Mouse (Mus musculus) left cerebral cortex, postnatal 4 days (tissue): ENCODE data around the gene Etl4. TPM values are rescaled to one million over a fixed set of nuclear protein-coding genes. Genes with fewer than 3 reads are reported as not detected.
A peak's percentile ranks its signal among the peaks of the same experiment; 100 is the strongest.

Source experiments
- DNase-seq: peaks from one replicate; pipeline ENCODE4 v3.0.0-alpha.2; 2022
- intact Hi-C: fragments of 180-260 bp; cut with DNase I; formaldehyde crosslinking; loops from one replicate; pipeline ENCODE4 v1.15.1; 2025
- total RNA-seq, 2 experiments: library from RNA; stranded (reverse); gene quantifications; 2 replicates each; pipeline ENCODE4 v1.2.3; 2021

Gene Etl4
- total RNA-seq, 2 experiments from 2014 or later = 36.7 to 44.8 TPM

- intact Hi-C loops = no loop called here
- no peak for DNase-seq
Measured at GRCm38 (mm10) chr2:20516270-20516865, 606.8 kb downstream of the Etl4 start.

GRCm38 (mm10) chr2:20517853-20518252 lies 608.3 kb downstream of the Etl4 start:
- intact Hi-C loops = no loop called here
- no peak for DNase-seq

DNA sequence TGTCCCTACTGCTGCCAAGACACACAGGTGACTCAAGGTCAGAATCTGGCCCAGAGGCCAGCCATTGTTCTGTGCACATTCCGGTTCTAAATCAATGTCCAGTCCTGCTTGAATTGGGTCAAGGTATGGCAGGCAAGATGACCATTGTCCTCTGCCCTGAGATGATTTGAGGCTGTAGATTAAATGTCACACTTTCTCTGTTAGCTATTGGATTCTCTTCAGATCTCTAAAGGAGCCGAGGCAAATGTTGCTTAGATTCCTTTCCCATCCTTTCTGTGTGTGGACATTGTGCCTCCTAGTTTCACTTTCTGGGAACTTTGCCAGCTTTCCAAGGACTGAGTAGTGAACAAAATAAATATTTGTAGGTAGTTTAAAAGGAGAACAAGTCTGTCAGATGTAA lies 608.9 kb downstream of the Etl4 start:
- intact Hi-C loops = no loop called here
- no peak for DNase-seq

DNA sequence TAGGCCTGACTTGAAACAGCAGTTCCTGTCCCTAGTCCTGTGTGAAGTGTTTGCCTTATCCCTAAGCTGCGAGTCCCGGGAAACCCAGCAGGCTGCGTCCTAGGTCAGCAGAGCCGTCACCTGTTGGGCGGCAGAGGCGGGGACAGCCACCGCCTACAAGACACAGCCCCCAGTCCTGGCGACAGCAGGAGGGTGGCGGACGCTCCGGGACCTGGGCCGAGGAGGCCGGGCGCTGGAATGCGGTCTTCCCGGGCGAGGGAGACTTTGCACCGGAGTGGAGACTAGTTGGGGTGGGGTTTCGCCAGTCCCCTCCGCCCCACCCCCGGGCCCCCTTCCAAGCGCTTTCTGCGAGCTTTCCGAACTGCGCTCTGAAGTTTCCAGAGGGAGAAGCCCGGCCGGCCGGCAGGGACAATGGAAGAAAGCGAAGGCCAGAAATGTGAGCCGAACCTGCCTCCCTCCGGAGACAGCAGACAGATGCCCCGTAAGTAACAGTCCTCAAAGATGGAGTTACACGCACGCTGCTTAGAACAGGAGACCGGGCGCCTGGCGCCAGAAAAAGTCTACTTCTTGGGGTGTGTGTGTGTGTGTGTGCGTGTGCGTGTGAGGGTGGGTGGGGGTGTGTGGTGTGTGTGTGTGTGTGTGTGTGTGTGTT lies 610.0 kb downstream of the Etl4 start:
- DNase-seq = peak; percentile 49
- intact Hi-C loops = loop anchor here (10.0 kb wide), 1 partner anchor 155 kb away; no protein-coding TSS in a partner anchor

DNA sequence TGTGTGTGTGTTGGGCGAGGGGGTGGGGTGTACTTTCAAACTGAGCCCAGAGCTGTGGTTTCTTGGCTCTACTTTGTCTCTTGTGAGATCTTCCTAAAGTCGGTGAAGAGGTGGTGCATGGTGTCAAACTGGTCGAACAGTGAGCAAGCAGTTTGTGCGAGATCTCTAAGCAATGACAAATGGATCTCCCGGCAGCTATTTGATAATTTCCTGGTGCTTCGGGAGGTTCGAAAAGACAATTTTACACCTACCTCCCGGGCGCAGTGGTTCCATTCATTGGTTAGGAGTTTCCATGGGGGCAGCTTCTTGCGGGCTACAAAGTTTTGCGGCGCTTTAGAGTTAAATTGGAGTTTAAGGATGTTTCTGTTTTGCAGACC lies 610.5 kb downstream of the Etl4 start:
- intact Hi-C loops = loop anchor here (10.0 kb wide), 1 partner anchor 155 kb away; no protein-coding TSS in a partner anchor
- no peak for DNase-seq

DNA sequence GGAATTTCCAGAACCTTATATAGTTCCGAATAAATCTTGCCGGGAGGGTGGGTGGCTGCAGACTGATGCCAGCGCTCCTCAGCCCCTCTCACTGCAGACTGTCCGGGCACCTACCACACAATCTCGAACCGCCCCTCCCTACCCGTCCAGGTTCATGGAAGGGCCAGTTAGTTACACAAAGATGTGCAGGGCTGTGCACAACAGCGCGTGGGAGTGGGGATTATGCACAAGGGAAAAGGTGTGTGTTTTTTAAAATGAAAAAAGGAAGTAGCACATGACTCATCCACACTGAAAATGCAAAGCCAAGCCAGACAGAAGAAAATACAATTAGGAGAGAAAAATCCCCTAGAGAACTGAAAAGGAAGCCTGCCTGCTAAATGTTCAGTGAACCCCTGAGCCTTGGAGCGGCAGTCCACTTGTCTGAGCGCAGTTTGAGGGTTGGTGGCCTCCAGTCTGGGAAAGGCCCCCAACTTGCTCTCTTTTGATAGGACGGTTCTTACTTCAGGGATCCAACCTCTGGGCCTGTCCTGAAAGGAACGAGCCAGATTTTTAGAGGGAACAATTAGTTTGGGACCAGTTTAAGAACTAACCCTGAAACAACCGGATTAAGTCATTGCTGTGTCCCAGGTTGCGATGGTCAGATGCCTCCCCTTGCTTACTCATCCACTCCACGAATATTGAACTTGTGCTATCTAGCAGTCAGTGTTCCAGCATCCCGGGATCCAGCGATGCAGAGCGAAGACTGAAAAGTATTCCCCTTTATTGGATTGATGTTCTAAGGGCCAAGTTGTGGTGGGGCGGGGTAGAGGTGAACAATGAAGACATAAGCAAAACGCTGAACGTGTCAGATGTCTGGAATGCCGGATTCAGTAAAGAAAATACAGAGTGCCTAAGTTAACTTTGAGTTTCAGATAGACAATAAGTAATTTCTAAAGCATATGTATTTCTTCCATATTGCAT lies 611.3 kb downstream of the Etl4 start:
- DNase-seq = no peak
- intact Hi-C loops = loop anchor here (10.0 kb wide), 1 partner anchor 154 kb away; no protein-coding TSS in a partner anchor

DNA sequence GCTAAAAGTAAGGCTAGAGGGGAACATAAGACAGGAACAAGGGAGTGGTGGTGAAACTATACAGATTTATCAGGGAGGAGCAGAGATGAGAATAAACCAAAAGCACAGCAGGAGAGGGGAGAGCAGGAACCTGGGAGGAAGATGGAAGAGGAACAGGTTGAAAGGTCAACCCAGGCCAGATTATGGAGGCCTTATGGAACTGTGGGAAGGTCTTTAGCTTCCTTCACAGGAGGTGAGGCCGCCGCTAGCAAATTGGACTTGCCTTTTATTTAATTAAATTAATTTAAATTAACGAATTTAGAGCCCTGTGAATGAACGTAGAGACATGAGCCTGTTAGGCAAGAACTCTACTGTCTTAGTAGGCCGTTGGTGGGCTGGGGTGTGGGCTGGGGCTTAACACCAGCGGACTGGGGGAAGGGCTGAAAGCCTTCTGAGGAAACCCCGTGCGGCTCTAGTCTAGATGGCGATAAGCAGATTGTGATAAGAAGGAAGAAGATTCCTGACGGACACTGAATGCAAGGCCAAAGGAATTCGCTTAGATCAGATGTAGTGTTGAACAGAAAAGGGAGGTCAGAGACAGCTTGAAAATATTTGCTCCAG lies 612.2 kb downstream of the Etl4 start:
- intact Hi-C loops = loop anchor here (10.0 kb wide), 1 partner anchor 153 kb away; no protein-coding TSS in a partner anchor
- no peak for DNase-seq

- DNase-seq = no peak
- intact Hi-C loops = loop anchor here (10.0 kb wide), 1 partner anchor 151 kb away; no protein-coding TSS in a partner anchor
Measured at GRCm38 (mm10) chr2:20523636-20524035, 614.1 kb downstream of the Etl4 start.

- no peak for DNase-seq
- intact Hi-C loops = loop anchor here (10.0 kb wide), 1 partner anchor 149 kb away; no protein-coding TSS in a partner anchor
Measured at GRCm38 (mm10) chr2:20525879-20526593, 616.5 kb downstream of the Etl4 start.

GRCm38 (mm10) chr2:20526856-20527255 lies 617.3 kb downstream of the Etl4 start:
- DNase-seq = no peak
- intact Hi-C loops = loop anchor here (10.0 kb wide), 1 partner anchor 148 kb away; no protein-coding TSS in a partner anchor

- no peak for DNase-seq
- intact Hi-C loops = no loop called here
Measured at GRCm38 (mm10) chr2:20532623-20533022, 623.0 kb downstream of the Etl4 start.

DNA sequence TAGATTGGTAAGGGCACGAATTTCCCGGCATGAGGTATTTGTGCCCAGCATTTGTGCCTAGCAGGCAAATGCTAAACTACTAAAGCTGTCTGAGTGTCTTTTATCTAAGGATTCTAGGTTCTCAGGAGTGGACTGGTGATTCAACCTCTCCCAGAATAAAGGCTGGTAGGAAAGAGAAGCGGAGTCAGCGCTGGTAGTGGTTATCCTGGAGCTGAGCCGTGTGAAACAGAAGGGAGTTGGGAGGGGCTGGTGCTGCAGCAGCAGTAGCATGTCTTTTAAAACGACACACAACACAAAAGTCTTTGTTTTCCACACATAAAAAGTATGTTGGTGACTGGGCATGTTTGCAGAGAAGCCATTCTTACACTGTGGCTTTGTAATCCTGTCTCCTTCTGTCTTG lies 628.2 kb downstream of the Etl4 start:
- intact Hi-C loops = no loop called here
- no peak for DNase-seq

DNA sequence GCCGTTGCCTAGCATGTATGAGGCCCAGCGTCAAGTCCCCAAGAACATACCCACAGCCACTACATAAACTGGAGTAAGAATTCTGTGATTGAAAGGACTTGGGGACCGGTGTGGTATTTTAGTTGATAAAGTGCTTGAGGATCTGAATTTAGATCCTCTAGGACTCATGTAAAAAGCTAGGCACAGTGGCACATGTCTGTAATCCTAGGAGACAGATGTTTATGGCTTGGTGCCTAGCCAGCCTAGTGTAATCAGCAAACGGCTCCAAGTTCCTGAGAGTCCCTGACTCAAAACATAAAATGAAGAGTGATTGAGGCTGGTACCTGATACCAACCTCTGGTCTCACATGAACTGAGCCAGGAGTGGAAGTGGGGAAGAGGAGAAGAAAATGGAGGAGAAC lies 629.3 kb downstream of the Etl4 start:
- no peak for DNase-seq
- intact Hi-C loops = no loop called here

DNA sequence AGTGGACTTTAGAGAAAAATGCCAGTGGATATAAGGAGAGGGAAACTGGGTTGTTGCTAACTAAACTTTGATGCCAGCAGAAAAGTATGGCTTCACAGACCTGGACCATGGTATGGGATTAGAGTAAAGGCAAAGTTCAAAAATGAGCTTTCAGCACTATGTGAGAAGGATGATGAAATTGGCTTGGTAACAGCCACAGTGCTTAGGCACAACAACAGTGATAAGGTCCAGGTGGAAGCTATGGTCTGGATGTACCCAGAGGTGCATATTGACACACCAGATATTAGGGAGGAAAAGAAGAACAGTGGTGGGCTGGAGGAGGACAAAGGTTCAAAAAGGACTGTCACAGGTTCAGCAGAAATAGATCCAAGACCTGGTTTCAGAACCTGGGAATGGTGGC lies 631.7 kb downstream of the Etl4 start:
- DNase-seq = no peak
- intact Hi-C loops = no loop called here

GRCm38 (mm10) chr2:20542286-20542685 lies 632.7 kb downstream of the Etl4 start:
- intact Hi-C loops = no loop called here

GRCm38 (mm10) chr2:20545624-20546023 lies 636.0 kb downstream of the Etl4 start:
- peak; percentile 28 for DNase-seq
- intact Hi-C loops = no loop called here

More at GRCm38 (mm10) chr2:20542286-20542685, 632.7 kb downstream of the Etl4 start:
- DNase-seq = no peak

- DNase-seq = no peak
- intact Hi-C loops = no loop called here
Measured at GRCm38 (mm10) chr2:20546496-20547348, 637.1 kb downstream of the Etl4 start.

DNA sequence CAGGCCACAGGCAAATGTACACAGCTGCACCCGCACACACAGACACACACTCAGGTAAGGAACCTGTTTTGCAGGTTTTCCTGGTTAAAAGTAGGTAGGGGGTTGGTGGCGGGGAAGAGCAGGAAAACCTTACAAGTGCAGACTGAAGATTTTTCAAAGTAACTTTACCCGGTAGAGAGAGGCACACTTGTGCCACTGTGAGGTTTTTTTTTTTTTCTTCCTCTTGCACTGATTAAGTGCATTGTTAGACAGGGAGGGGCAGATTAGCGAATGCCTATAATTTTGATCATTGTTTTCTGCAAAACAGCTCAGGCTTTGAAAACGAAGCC lies 637.7 kb downstream of the Etl4 start:
- intact Hi-C loops = no loop called here
- no peak for DNase-seq
